Mouse (Mus musculus) CH12F3 (cell line): ENCODE results near the gene Smad5.

ENCODE experiments used
- in situ Hi-C: fragments of 300-500 bp; cut with MboI; formaldehyde crosslinking; loops from 2 replicates; pipeline ENCODE4 v1.14.3; 2020; ENCODE audit warnings: low sequenced_read_pairs

Smad5 gene

GRCm38 (mm10) chr13:56752474-56753191, 49.8 kb downstream of the Smad5 start:
- in situ Hi-C loops = no loop called here

DNA sequence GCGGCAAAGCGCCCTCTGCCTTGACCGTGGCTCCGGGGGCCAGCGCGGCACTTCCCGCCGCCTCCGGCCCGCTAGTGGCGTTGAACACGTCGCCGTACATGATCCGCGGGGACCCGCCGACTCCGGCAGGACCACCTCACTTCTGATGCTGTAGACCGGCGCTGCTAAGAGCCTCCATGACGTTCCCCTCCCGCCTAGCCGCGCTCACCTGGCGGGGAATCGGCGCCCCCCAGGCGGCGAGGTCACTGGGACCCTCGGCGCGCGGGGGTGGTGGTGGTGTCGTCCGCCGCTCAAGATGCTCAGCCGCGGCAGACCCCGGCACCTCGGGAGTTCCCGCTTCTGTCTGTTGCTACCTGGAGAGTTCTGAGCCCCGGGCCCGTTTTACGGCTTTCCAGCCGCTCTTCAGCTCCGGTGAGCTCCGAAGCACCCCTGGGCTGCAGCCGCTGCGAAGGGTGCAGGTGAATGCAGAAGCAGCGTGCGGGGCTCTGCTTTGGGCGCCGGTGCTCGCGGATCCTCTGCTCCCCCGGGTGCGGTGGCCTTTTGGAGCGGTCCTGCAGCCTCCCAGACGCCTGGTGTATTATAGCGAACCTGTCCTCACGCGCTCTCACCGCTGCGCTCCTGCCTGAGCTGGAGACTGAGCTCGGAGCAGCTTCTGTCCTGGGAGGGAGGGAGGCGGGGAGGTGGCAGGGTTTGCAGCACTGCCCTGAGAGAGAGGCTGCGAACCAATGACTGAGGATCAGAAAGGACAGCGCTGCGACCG, 50.6 kb downstream of the Smad5 start, which contains the start of gene Gm45623:
TSS of gene Gm45623 (minus strand) at position 636 of the 760 bp plus-strand sequence.
- in situ Hi-C loops = no loop called here

DNA sequence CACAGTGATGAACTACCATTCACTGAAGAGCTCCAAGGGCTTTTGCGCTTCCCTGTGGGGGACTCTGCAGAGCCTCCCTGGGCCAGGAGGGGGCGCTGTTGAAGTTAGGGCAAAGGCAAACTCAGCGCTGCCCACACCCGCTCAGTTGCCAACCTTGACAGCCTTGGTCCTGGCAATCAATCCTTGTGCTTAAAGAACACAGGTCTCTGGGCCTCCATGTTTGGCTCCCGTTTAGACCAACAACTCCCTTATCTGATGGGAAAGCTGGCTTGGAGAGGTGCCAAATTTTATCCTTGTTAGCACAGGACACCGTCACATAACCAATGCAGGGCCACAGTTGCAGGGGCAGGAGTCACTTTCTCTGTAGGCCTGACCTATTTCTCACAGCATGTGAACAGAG, 53.1 kb downstream of the Smad5 start:
- in situ Hi-C loops = no loop called here

GRCm38 (mm10) chr13:56757201-56757600, 54.4 kb downstream of the Smad5 start:
- in situ Hi-C loops = no loop called here

GRCm38 (mm10) chr13:56758492-56758891, 55.7 kb downstream of the Smad5 start:
- in situ Hi-C loops = no loop called here

DNA sequence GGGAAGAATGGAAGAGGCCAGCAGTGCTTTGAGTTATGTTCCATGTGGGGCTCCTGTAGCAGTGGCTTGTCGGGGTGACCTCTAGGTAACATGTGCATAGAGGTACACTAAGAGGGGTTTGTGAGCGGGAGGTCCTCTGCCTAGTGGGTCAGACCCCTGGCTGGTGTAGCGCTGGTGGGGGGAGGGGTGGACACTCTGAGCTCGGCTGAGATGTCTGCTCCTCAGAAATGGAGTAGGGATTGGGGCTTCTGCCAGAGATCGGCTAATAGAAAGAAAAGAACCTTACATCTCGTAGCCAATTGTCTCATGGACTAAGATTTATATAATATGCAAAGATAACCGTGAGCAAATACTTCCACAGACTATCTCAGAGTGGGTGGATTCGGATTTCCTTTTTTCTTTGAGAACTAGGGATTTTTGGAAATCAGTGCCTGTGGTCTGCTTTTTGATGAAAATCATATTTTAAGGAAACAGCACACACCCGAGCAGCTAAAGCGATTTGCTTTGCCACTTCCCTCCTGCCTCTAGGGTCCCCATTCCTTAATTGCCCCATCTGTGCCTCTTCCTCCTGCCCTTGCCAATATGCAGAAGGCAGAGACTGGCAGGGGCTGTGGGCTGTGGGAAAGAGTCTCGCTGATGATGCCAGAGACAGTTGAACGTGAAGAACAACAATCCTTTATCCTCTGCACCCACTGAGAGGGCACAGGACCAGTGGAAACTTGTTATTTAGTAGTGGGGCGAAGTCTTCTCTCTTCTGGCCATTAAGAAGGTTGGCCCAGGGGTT, 59.8 kb downstream of the Smad5 start:
- in situ Hi-C loops = no loop called here

- in situ Hi-C loops = no loop called here
Observed at GRCm38 (mm10) chr13:56765284-56766032, 62.6 kb downstream of the Smad5 start.

GRCm38 (mm10) chr13:56766211-56766610, 63.4 kb downstream of the Smad5 start:
- in situ Hi-C loops = no loop called here

GRCm38 (mm10) chr13:56769431-56769830, 66.6 kb downstream of the Smad5 start:
- in situ Hi-C loops = no loop called here

GRCm38 (mm10) chr13:56770136-56770578, 67.3 kb downstream of the Smad5 start:
- in situ Hi-C loops = no loop called here

DNA sequence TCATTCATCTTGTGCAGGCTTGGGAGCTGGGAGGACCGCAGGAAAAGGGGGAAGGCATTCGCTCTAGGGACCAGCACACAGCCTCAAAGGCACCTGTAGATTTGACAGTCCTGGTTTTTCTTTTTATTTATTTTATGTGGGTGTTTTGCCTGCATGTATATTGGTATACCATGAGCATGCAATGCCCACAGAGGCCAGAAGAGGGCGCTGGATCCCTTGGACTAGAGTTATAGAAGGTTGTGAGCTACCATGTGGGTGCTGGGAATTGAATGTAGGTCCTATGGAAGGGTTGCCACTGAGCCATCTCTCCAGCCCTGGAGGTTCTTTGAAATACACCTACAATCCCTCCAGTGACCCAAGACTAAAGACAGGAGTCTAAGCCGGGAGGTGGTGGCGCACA, 68.0 kb downstream of the Smad5 start:
- in situ Hi-C loops = no loop called here

GRCm38 (mm10) chr13:56772592-56772991, 69.8 kb downstream of the Smad5 start:
- in situ Hi-C loops = no loop called here

GRCm38 (mm10) chr13:56773262-56773870, 70.6 kb downstream of the Smad5 start:
- in situ Hi-C loops = no loop called here

GRCm38 (mm10) chr13:56774304-56774703, 71.5 kb downstream of the Smad5 start:
- in situ Hi-C loops = no loop called here

GRCm38 (mm10) chr13:56780746-56781469, 78.1 kb downstream of the Smad5 start:
- in situ Hi-C loops = no loop called here

DNA sequence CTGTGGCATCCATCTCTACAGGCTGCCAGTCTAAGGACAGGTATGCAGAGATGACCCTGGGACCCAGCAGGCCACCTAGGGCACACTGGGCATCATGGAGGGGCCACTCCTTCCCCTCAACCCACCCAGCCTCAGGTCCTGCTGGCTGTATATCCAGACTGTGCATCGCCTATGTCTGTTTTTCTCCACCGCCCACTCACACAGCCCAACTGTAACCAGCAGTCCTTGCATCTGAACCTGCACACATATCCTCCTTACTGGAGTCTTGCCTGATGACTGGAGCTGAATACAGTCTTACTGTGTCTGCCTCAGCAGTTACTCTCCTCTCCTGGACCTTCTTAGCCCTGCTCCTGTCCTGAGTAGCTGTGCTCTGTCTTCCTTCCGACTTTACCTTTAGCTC, 78.9 kb downstream of the Smad5 start:
- in situ Hi-C loops = no loop called here

GRCm38 (mm10) chr13:56782621-56783020, 79.8 kb downstream of the Smad5 start:
- in situ Hi-C loops = no loop called here

GRCm38 (mm10) chr13:56790683-56791082, 87.9 kb downstream of the Smad5 start:
- in situ Hi-C loops = no loop called here
